Mouse (Mus musculus): ENCODE measurements around the gene Prss41. TPM values are rescaled to one million over a fixed set of nuclear protein-coding genes. Genes with fewer than 3 reads are reported as not detected.
"Not testable (repeated sequence)": the region's sequence is repeated elsewhere in the genome, so short reads cannot be mapped to it uniquely, and the experiment has no call there.

The Prss41 gene
- 0.68 and 0.96 TPM in 2 replicates for polyA plus RNA-seq (2014; fragmentation: Nextera tagmentation; extraction: Ambion mirVana)

DNA sequence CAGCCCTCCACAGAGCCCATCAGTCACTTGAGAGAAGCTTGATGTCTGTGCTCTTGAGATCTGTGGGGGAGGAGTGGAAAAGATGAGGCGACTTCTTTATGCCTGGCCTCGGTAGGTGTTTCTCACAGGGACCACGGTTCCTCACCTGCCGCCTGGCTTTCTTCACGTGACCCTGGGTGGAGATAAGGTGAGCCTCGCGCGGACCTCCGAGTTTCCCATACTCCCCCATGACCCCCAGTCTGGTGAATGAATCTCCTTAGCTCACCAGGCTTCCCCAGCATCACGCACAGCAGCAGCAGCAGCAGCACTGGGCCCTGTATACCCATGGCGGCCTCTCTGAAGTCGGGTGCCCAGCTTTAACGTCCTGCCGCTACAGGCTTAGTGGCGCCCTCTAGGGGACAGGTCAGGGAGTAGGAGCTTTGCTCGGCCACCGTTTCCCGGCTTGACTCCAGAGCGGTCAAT, at the start of gene Prss41, which contains the start of gene Prss32:
Prss41 (minus strand) TSS at position 361 of the 462 bp plus-strand sequence.
Prss32 (plus strand) TSS at position 44 of the 462 bp plus-strand sequence.
- H3K4me2 ChIP-seq (ENCODE audit: low read depth, low read length): 0 out of 2 replicates have a peak within 1 kb of the TSS, but pooled peaks have one; percentile 7
- H3K9ac ChIP-seq (replicated peaks; ENCODE audit: low read depth, low read length): no peak within 1 kb of the TSS
- no peaks in the 10 kb centered on the region for H3K9me3 ChIP-seq (ENCODE audit: control insufficient read depth, low read length)
- no peak within 1 kb of the TSS for H3K27ac ChIP-seq (ENCODE audit: low read depth, low read length)
- H3K4me3 ChIP-seq (ENCODE audit: low read depth, low read length): no peak within 1 kb of the TSS
- no peaks in the 10 kb centered on the region for H3K4me1 ChIP-seq (ENCODE audit: control insufficient read depth, insufficient read depth, low read length)
- no peaks in the 10 kb centered on the region for H3K36me3 ChIP-seq (ENCODE audit: control insufficient read depth, insufficient read depth, low read length)
- WGBS: 14% methylated on average over 19 of the region's 19 CpGs
- H3K27me3 ChIP-seq (ENCODE audit: control insufficient read depth, insufficient read depth, low read length): no peaks in the 10 kb centered on the region
- ATAC-seq (ENCODE audit: low read depth): peak; percentile 55; the same call in 1 of the 2 replicates

DNA sequence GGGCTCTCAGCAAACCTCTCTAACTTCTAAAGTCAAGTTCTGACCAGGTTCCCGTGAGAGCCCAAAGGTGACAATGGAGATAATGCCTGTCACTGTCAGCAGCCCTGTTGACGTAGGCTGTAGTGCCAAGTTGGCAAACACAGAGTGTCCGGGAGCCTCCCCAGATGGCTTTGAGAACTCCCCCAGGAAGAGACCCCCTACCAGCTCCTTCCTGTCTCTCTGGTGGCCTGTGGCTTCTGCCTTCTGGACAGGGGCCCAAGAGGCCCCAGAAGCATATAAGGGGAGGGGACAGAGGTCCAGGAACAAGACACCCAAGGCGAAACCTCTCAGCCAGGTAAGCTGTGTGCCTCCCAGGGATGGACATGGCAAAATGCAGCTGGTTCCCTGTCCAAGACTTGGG, 36.6 kb upstream of the Prss41 start, which contains the start of the genes Dcpp1 and Dcpp2:
Dcpp1 (plus strand) TSS at position 301 of the 400 bp plus-strand sequence.
Dcpp2 (plus strand) TSS at position 305 of the 400 bp plus-strand sequence.
- H3K9me3 ChIP-seq (ENCODE audit: control insufficient read depth, low read length); H3K4me3 ChIP-seq (ENCODE audit: low read depth, low read length); H3K27me3 ChIP-seq (ENCODE audit: control insufficient read depth, insufficient read depth, low read length); H3K27ac ChIP-seq (ENCODE audit: low read depth, low read length); H3K9ac ChIP-seq (replicated peaks; ENCODE audit: low read depth, low read length); H3K36me3 ChIP-seq (ENCODE audit: control insufficient read depth, insufficient read depth, low read length); H3K4me1 ChIP-seq (ENCODE audit: control insufficient read depth, insufficient read depth, low read length); ATAC-seq (ENCODE audit: low read depth); H3K4me2 ChIP-seq (ENCODE audit: low read depth, low read length): not testable (repeated sequence)
- WGBS: 74% methylated on average over 4 of the region's 4 CpGs

DNA sequence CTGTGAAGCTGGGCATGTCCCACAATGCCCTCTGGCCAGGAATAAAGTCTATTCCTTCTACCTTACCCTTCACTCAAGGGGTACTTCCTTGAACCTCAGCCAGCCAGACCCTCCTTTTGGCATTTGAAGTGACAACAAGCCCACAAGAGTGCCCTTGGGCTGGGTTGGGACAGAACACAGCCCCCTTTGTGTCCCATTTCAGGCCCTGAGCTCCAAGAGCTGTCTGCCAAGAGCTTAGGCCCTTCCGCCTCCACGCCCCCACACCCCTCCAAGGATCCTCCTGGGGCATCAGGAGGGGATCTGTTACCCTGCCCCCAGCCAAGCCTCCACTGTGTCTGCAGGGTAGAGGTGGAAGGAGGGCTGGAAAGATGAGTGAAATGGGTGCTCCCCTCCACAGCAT, 33.2 kb upstream of the Prss41 start:
- WGBS: 77% methylated on average over 2 of the region's 2 CpGs
- Histone ChIP-seq H3K4me3 (ENCODE audit: low read depth, low read length) (no peak overlapping the region), H3K27me3 (ENCODE audit: control insufficient read depth, insufficient read depth, low read length) (no peaks in the 10 kb centered on the region), H3K36me3 (ENCODE audit: control insufficient read depth, insufficient read depth, low read length) (no peaks in the 10 kb centered on the region), H3K9ac (replicated peaks; ENCODE audit: low read depth, low read length) (no peak overlapping the region), H3K27ac (ENCODE audit: low read depth, low read length) (no peak overlapping the region), H3K9me3 (ENCODE audit: control insufficient read depth, low read length) (no peaks in the 10 kb centered on the region), H3K4me1 (ENCODE audit: control insufficient read depth, insufficient read depth, low read length) (no peaks in the 10 kb centered on the region), H3K4me2 (ENCODE audit: low read depth, low read length) (no peak overlapping the region)
- ATAC-seq (ENCODE audit: low read depth): peak; percentile 71; the same call in 1 of the 2 replicates

DNA sequence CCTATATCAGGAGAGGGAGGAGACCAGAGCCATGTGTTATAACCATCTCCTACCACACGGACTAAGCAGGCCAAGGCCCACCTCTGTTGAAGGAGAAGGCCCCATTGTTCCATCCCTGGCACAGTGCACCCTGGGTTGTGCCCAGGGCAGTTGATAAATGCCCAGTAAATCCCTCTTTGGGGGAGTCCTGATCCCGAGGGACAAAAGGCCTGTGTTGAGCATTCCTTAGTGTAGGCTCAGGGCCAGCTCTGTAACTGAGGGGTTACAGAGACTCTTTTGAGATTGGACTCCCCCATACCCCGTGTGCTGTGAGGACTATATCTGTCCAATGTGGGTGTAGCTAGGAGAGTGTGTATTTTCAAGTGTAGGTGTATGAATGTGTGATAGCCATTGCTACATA, 32.8 kb upstream of the Prss41 start:
- Histone ChIP-seq H3K4me1 (ENCODE audit: control insufficient read depth, insufficient read depth, low read length) (no peaks in the 10 kb centered on the region), H3K4me2 (ENCODE audit: low read depth, low read length) (no peak overlapping the region), H3K36me3 (ENCODE audit: control insufficient read depth, insufficient read depth, low read length) (no peaks in the 10 kb centered on the region), H3K27ac (ENCODE audit: low read depth, low read length) (no peak overlapping the region), H3K9ac (replicated peaks; ENCODE audit: low read depth, low read length) (no peak overlapping the region), H3K4me3 (ENCODE audit: low read depth, low read length) (no peak overlapping the region), H3K9me3 (ENCODE audit: control insufficient read depth, low read length) (no peaks in the 10 kb centered on the region), H3K27me3 (ENCODE audit: control insufficient read depth, insufficient read depth, low read length) (no peaks in the 10 kb centered on the region)
- WGBS: 47% methylated on average over 3 of the region's 3 CpGs
- peak; percentile 92; the same call in 1 of the 2 replicates for ATAC-seq (ENCODE audit: low read depth)

DNA sequence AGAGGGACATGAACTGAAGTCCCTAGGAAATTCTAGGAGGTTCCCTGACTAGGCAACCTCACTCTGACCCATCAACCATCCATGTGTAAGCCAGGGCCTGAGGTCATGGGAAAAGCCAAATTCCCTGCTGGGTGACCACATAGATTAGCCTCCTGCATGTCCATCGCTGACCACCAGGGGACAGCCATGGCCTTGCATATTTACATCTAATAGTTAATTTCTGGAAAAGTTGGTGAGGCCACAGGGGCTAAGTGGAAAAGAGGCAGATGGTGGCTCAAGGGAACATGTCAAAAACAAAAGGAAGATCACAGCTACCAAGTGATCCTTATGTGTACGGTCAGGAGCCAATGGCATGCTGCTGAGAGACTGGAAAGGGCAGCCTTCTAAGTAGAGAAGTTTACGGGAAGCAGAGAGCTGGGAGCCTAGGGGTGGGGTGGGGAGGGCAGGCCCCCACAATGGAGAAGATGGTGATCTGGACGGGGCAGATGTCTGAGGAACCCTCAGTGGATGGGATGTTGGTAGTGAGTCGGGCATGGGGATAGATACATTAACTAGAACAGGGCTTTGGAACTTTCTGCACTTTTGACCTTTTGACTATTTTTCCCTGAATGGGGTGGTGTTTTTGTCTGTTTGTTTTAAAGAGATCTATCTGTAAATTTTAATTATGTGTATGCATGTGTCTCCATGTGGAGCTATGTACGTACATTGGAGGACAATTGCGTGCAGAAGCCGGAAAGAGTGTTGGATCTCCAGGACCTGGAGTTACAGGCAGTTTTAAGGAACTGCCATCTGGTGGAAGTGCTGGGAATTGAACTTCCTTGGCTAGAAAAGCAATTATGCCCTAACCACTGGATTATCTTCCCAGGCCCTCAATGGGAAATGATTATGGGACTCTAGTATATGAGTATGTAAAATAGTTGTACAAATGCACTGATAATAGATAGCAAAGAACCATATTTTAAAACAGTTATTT, 30.2 kb upstream of the Prss41 start:
- Histone ChIP-seq H3K36me3 (ENCODE audit: control insufficient read depth, insufficient read depth, low read length) (no peaks in the 10 kb centered on the region), H3K27ac (ENCODE audit: low read depth, low read length) (no peak overlapping the region), H3K4me3 (ENCODE audit: low read depth, low read length) (no peak overlapping the region), H3K9me3 (ENCODE audit: control insufficient read depth, low read length) (no peaks in the 10 kb centered on the region), H3K27me3 (ENCODE audit: control insufficient read depth, insufficient read depth, low read length) (no peaks in the 10 kb centered on the region), H3K9ac (replicated peaks; ENCODE audit: low read depth, low read length) (no peak overlapping the region), H3K4me2 (ENCODE audit: low read depth, low read length) (no peak overlapping the region), H3K4me1 (ENCODE audit: control insufficient read depth, insufficient read depth, low read length) (no peaks in the 10 kb centered on the region)
- 52% methylated on average over 8 of the region's 8 CpGs for WGBS
- ATAC-seq (ENCODE audit: low read depth): no peak

DNA sequence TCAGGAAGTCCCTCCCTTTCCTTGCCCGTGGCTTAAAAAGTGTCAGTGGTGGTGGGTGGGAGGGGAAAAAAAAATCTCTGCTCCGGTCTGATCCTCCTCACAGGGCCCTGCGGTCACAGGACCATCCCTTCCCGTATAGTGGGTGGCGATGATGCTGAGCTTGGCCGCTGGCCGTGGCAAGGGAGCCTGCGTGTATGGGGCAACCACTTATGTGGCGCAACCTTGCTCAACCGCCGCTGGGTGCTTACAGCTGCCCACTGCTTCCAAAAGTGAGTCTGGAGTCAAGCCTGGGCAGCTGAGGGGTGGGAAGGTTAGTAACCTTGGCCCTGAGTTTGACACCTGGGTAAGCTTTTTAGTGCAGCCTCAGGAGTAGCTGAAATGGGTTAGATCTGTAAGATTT, 24.5 kb upstream of the Prss41 start:
- no peaks in the 10 kb centered on the region for H3K27me3 ChIP-seq (ENCODE audit: control insufficient read depth, insufficient read depth, low read length)
- ATAC-seq (ENCODE audit: low read depth): no peak
- no peak overlapping the region for H3K4me3 ChIP-seq (ENCODE audit: low read depth, low read length)
- H3K27ac ChIP-seq (ENCODE audit: low read depth, low read length): no peak overlapping the region
- no peak overlapping the region for H3K4me2 ChIP-seq (ENCODE audit: low read depth, low read length)
- no peak overlapping the region for H3K9ac ChIP-seq (replicated peaks; ENCODE audit: low read depth, low read length)
- no peaks in the 10 kb centered on the region for H3K36me3 ChIP-seq (ENCODE audit: control insufficient read depth, insufficient read depth, low read length)
- H3K9me3 ChIP-seq (ENCODE audit: control insufficient read depth, low read length): no peaks in the 10 kb centered on the region
- WGBS: 92% methylated on average over 11 of the region's 11 CpGs
- H3K4me1 ChIP-seq (ENCODE audit: control insufficient read depth, insufficient read depth, low read length): no peaks in the 10 kb centered on the region

DNA sequence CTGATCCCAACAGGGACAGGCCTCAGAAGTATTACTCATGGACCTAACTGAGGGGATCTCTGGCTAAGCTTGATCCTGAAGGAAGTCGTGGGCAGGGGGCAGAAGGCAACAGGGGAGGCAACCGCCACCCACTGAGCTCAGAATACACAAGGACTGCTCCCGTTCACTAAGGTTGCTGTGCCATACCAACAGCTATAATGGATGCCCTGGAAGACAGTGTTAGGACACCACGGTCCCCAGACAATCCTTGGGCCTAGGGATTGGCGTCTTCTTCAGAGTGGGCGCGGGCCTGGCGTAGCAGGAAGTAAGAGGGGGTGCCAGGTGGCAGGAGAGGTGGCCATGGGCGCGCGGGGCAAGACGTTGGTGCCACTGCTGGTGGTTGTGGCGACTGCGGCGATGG, 23.8 kb upstream of the Prss41 start, which contains the start of gene Prss21:
Prss21 (plus strand) TSS at position 301 of the 400 bp plus-strand sequence.
- H3K27me3 ChIP-seq (ENCODE audit: control insufficient read depth, insufficient read depth, low read length): no peaks in the 10 kb centered on the region
- H3K9ac ChIP-seq (replicated peaks; ENCODE audit: low read depth, low read length): no peak within 1 kb of the TSS
- no peak within 1 kb of the TSS for H3K27ac ChIP-seq (ENCODE audit: low read depth, low read length)
- no peak within 1 kb of the TSS for H3K4me2 ChIP-seq (ENCODE audit: low read depth, low read length)
- no peak for ATAC-seq (ENCODE audit: low read depth)
- H3K4me1 ChIP-seq (ENCODE audit: control insufficient read depth, insufficient read depth, low read length): no peaks in the 10 kb centered on the region
- 80% methylated on average over 15 of the region's 15 CpGs for WGBS
- no peaks in the 10 kb centered on the region for H3K36me3 ChIP-seq (ENCODE audit: control insufficient read depth, insufficient read depth, low read length)
- H3K4me3 ChIP-seq (ENCODE audit: low read depth, low read length): no peak within 1 kb of the TSS
- H3K9me3 ChIP-seq (ENCODE audit: control insufficient read depth, low read length): no peaks in the 10 kb centered on the region

DNA sequence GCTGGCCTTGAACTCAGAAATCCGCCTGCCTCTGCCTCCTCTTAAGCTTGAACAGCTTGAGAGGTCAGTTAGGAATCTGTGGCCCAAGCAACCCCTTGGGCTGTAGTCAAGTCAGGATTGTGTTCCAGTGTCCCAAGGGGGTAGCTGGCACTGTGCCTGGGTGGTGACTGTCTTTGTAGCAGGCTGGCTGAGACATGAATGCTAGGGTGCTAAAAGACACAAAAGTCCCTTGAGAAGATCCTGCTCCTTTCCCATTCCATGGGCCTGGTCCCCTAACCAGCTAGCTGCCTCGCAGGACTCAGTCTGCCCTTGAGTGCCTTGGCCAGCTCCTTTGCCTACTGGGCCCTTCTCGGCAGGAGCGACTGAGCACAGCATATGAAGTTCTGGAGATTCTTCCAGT, 19.0 kb upstream of the Prss41 start:
- H3K4me3 ChIP-seq (ENCODE audit: low read depth, low read length): no peak overlapping the region
- no peaks in the 10 kb centered on the region for H3K4me1 ChIP-seq (ENCODE audit: control insufficient read depth, insufficient read depth, low read length)
- H3K4me2 ChIP-seq (ENCODE audit: low read depth, low read length): no peak overlapping the region
- no peak overlapping the region for H3K9ac ChIP-seq (replicated peaks; ENCODE audit: low read depth, low read length)
- no peak for ATAC-seq (ENCODE audit: low read depth)
- H3K27me3 ChIP-seq (ENCODE audit: control insufficient read depth, insufficient read depth, low read length): no peaks in the 10 kb centered on the region
- no peaks in the 10 kb centered on the region for H3K36me3 ChIP-seq (ENCODE audit: control insufficient read depth, insufficient read depth, low read length)
- no peaks in the 10 kb centered on the region for H3K9me3 ChIP-seq (ENCODE audit: control insufficient read depth, low read length)
- WGBS: 83% methylated on average over 4 of the region's 4 CpGs
- no peak overlapping the region for H3K27ac ChIP-seq (ENCODE audit: low read depth, low read length)

DNA sequence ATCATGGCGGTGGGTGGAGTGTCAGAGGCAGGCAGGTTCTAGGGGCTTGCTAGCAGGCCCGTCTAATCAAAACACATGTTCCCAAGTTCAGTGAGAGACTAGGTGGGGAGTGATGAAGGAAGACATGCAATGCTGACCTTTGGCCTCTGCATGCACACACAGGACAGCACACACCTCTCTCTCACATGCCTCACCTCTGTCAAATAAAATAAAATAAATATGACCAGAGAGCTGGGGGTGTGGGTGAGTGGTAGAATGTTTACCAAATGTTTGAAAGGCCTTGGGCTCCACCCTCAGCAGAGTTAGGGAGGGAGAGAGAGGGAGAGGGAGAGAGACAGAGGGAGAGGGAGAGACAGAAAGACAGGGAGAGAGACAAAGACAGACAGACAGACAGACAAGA, 13.9 kb upstream of the Prss41 start:
- H3K27me3 ChIP-seq (ENCODE audit: control insufficient read depth, insufficient read depth, low read length): no peaks in the 10 kb centered on the region
- H3K9me3 ChIP-seq (ENCODE audit: control insufficient read depth, low read length): no peaks in the 10 kb centered on the region
- 94% methylated on average over 2 of the region's 2 CpGs for WGBS
- ATAC-seq (ENCODE audit: low read depth): no peak
- no peak overlapping the region for H3K4me2 ChIP-seq (ENCODE audit: low read depth, low read length)
- no peak overlapping the region for H3K27ac ChIP-seq (ENCODE audit: low read depth, low read length)
- no peak overlapping the region for H3K9ac ChIP-seq (replicated peaks; ENCODE audit: low read depth, low read length)
- H3K4me1 ChIP-seq (ENCODE audit: control insufficient read depth, insufficient read depth, low read length): no peaks in the 10 kb centered on the region
- H3K4me3 ChIP-seq (ENCODE audit: low read depth, low read length): no peak overlapping the region
- H3K36me3 ChIP-seq (ENCODE audit: control insufficient read depth, insufficient read depth, low read length): no peaks in the 10 kb centered on the region
